Mouse (Mus musculus) cortical plate, adult 2 months (tissue): Measurements from ENCODE around the gene Lgalsl. TPM values are rescaled to one million over a fixed set of nuclear protein-coding genes. Genes with fewer than 3 reads are reported as not detected.
A peak's percentile ranks its signal among the peaks of the same experiment; 100 is the strongest.

Experiments used
- H3K27ac ChIP-seq: fragments of 200-500 bp; 2 replicates; pipeline ENCODE4 v1.5.1; 2012; ENCODE audit warnings: low read length, control low read depth, inconsistent platforms; ENCODE audit not compliant: insufficient read depth
- H3K4me1 ChIP-seq: fragments of 200-500 bp; 2 replicates; pipeline ENCODE4 v1.6.1; 2011; ENCODE audit warnings: low read length; ENCODE audit not compliant: control insufficient read depth, insufficient read depth
- H3K4me3 ChIP-seq: fragments of 200-500 bp; 2 replicates; pipeline ENCODE4 v1.5.1; 2011; ENCODE audit warnings: mild to moderate bottlenecking, low read length, control low read depth; ENCODE audit not compliant: insufficient read depth
- CTCF ChIP-seq: fragments of 200-500 bp; IDR thresholded peaks from 2 replicates; pipeline ENCODE4 v1.5.1; 2011; ENCODE audit warnings: mild to moderate bottlenecking, control low read depth, low read length; ENCODE audit not compliant: insufficient read depth; ENCODE audit errors: extremely low read depth
- POLR2A ChIP-seq: fragments of 200-500 bp; IDR thresholded peaks from 2 replicates; pipeline ENCODE4 v1.6.1; 2011; ENCODE audit warnings: mild to moderate bottlenecking, low read length, control low read depth; ENCODE audit not compliant: insufficient read depth; ENCODE audit errors: extremely low read depth
- polyA plus RNA-seq: library from polyadenylated mRNA; depleted of rRNA; stranded (reverse); fragments of >200 nt; gene quantifications from 2 replicates; pipeline ENCODE4 v1.2.3, GENCODE M21; 2012

Lgalsl gene
- polyA plus RNA-seq, 1 experiment, result 46.5 TPM

- Histone ChIP-seq H3K4me1 (peaks cover 8% of the 10 kb centered on the region), H3K4me3 (no peak overlapping the region)
These were observed 29.5 kb upstream of the Lgalsl start for GRCm38 (mm10) chr11:20860351-20860750.

GRCm38 (mm10) chr11:20859858-20860257, 29.0 kb upstream of the Lgalsl start:
- TF ChIP-seq CTCF, result no peak
- TF ChIP-seq POLR2A, result no peak
- no peak overlapping the region for H3K4me3 ChIP-seq
- H3K27ac ChIP-seq, result peak overlapping the region; percentile 49; the same call in 1 of the 2 replicates
- peaks cover 6% of the 10 kb centered on the region for H3K4me1 ChIP-seq

More at GRCm38 (mm10) chr11:20860351-20860750, 29.5 kb upstream of the Lgalsl start:
- no peak for TF ChIP-seq CTCF
- no peak for TF ChIP-seq POLR2A
- no peak overlapping the region for H3K27ac ChIP-seq

GRCm38 (mm10) chr11:20858921-20859668, 28.2 kb upstream of the Lgalsl start:
- peaks cover 3% of the 10 kb centered on the region; the same call in 1 of the 2 replicates for H3K4me1 ChIP-seq
- TF ChIP-seq CTCF (no peak), POLR2A (peak; percentile 17; the same call in 1 of the 2 replicates)
- no peak overlapping the region for H3K4me3 ChIP-seq
- peak overlapping the region; percentile 76 for H3K27ac ChIP-seq

GRCm38 (mm10) chr11:20857921-20858320, 27.1 kb upstream of the Lgalsl start:
- peaks cover 3% of the 10 kb centered on the region; the same call in 1 of the 2 replicates for H3K4me1 ChIP-seq
- no peak overlapping the region for H3K4me3 ChIP-seq
- H3K27ac ChIP-seq, result peak overlapping the region; percentile 76
- TF ChIP-seq POLR2A (no peak), CTCF (no peak)

- Histone ChIP-seq H3K27ac (no peak overlapping the region), H3K4me1 (no peaks in the 10 kb centered on the region), H3K4me3 (no peak overlapping the region)
- no peak for TF ChIP-seq CTCF
- no peak for TF ChIP-seq POLR2A
These were observed 23.3 kb upstream of the Lgalsl start for GRCm38 (mm10) chr11:20854032-20854741.

- TF ChIP-seq POLR2A (no peak), CTCF (no peak)
- H3K4me1 ChIP-seq, result peaks cover 2% of the 10 kb centered on the region; the same call in 1 of the 2 replicates
- H3K4me3 ChIP-seq, result no peak overlapping the region
- no peak overlapping the region for H3K27ac ChIP-seq
These were observed 19.3 kb upstream of the Lgalsl start for GRCm38 (mm10) chr11:20850196-20850595.

GRCm38 (mm10) chr11:20849403-20849802, 18.5 kb upstream of the Lgalsl start:
- Histone ChIP-seq H3K4me3 (no peak overlapping the region), H3K4me1 (peaks cover 2% of the 10 kb centered on the region; the same call in 1 of the 2 replicates), H3K27ac (no peak overlapping the region)
- TF ChIP-seq CTCF (no peak), POLR2A (no peak)

- Histone ChIP-seq H3K4me1 (no peaks in the 10 kb centered on the region), H3K4me3 (no peak overlapping the region), H3K27ac (no peak overlapping the region)
- TF ChIP-seq CTCF (no peak), POLR2A (no peak)
These were observed 6.5 kb upstream of the Lgalsl start for GRCm38 (mm10) chr11:20837366-20837765.

- Histone ChIP-seq H3K27ac (peak overlapping the region; percentile 92; the same call in 1 of the 2 replicates), H3K4me3 (peak overlapping the region; percentile 90), H3K4me1 (peaks cover 5% of the 10 kb centered on the region)
- TF ChIP-seq POLR2A (no peak), CTCF (no peak)
These were observed 813 bp upstream of the Lgalsl start for GRCm38 (mm10) chr11:20831600-20832137.
